Mouse (Mus musculus) MEL-GATA-1-ER (cell line): Measurements from ENCODE around the gene Gm32717.
"Not testable (repeated sequence)": the region's sequence is repeated elsewhere in the genome, so short reads cannot be mapped to it uniquely, and the experiment has no call there.

Experiments used
- DNase-seq: peaks from one replicate; pipeline ENCODE4 v3.0.0-alpha.2; 2012; ENCODE audit warnings: low read depth; ENCODE audit errors: extremely low read depth

Gene Gm32717

GRCm38 (mm10) chr10:118240680-118241079, at the start of gene Gm32717:
Gene Gm32717, minus strand, starts transcription at chr10:118240780.
- not testable (repeated sequence) for DNase-seq

- not testable (repeated sequence) for DNase-seq
Observed at GRCm38 (mm10) chr10:118283016-118283415, 42.4 kb upstream of the Gm32717 start.

DNA sequence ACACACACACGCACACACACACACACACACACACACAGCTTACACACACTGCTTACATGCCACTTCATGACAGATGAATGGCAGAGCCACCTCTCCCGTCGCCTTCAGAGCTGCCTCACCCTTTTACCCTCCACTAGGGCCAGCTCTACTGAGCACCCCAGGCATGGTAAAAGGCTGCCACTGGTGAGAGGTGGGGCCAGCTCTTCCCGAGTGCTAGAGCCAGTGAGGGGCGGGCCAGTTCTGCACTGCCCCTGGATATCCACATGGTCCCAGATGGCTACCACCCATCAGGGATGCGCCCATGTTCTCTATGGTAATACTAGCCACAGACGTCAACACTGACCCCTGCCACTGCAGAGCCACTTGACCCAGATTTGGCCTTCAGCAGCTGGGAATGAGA, 42.0 kb upstream of the Gm32717 start:
- DNase-seq, result not testable (repeated sequence)

- DNase-seq, result not testable (repeated sequence)
Observed at GRCm38 (mm10) chr10:118278069-118278468, 37.5 kb upstream of the Gm32717 start.

GRCm38 (mm10) chr10:118271416-118271815, 30.8 kb upstream of the Gm32717 start:
- DNase-seq, result not testable (repeated sequence)

- DNase-seq, result not testable (repeated sequence)
Observed at GRCm38 (mm10) chr10:118268812-118269211, 28.2 kb upstream of the Gm32717 start.

- not testable (repeated sequence) for DNase-seq
Observed at GRCm38 (mm10) chr10:118258388-118258787, 17.8 kb upstream of the Gm32717 start, which contains the start of gene Gm32802. Gene Gm32802, plus strand, starts transcription at chr10:118258688.

GRCm38 (mm10) chr10:118250852-118251295, 10.3 kb upstream of the Gm32717 start:
- DNase-seq, result no peak

DNA sequence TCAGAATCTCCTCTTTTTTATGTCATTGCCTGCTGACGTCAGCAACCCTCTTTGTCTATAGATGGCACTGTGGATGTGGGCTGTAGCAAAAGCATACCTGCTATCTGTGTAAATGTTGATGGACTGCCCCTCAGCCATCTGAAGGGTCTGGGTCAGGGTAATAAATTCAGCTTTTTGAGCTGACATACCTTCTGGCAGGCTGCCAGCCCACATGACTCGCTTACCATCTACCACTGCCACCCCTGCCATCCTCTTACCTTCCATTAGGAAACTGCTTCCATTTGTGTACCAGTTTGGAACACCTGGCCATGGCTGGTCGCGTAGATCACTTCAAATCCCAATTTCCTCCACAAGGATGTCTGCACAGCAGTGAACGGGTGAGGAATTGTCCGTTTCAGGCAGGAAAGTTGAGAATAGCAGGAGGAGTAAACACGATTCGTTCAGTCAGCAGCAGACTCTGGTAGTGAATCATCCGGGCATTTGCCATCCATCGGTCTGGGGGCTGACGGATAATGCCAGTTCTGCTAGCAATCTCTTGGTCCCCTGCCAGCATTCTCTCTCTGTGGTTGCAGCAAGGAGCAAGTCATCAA, 8.5 kb upstream of the Gm32717 start:
- not testable (repeated sequence) for DNase-seq

DNA sequence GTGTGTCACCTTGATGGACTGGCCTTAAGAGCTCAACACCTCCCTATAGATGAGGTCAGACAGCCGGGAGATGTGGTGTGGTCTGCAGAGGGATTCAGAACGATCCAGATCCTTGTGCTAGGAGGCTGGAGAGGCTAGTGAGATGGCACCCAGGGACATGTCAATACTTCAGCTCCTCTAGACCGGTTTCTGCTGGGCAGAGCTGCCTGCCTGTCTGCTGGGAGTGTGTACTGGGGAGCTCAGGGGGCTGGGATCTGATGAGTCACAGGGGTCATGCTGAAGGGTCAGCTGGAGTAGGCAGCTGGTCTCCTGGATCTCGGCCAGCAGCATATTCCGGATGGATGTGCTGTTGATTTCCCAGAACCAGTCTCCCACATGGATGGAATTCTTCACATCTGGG, 8.0 kb downstream of the Gm32717 start:
- not testable (repeated sequence) for DNase-seq

DNA sequence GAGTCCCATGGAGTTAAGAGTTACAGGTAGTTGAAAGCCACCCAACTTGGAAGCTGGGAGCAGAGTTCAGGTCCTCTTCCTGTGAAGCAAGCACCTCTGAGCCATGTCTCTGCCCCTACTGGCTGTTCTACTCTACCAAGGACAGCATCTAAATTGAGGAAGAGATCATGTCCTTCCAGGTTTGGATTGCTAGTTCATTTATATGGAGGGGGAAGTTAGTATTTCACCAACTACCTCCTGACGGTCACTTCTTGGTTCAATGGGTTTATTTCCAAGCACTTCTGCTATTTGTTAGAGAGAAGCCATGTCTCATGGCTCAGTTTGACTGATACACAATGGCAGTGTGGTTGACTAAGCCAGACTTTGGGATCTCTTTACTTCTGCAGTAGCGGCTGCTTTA, 13.0 kb downstream of the Gm32717 start:
- not testable (repeated sequence) for DNase-seq

GRCm38 (mm10) chr10:118215719-118216393, 24.7 kb downstream of the Gm32717 start:
- DNase-seq, result not testable (repeated sequence)

- no peak for DNase-seq
Observed at GRCm38 (mm10) chr10:118204642-118205041, 35.9 kb downstream of the Gm32717 start, which contains the start of gene Il22. Gene Il22, plus strand, starts transcription at chr10:118204942.

- not testable (repeated sequence) for DNase-seq
Observed at GRCm38 (mm10) chr10:118195150-118195549, 45.4 kb downstream of the Gm32717 start.
